Mouse (Mus musculus): ENCODE results near the gene Rpl22. TPM values are rescaled to one million over a fixed set of nuclear protein-coding genes. Genes with fewer than 3 reads are reported as not detected.

Rpl22 gene
- 387 and 455 TPM in 2 replicates for polyA plus RNA-seq (2015; fragmentation: Nextera tagmentation; extraction: Ambion mirVana)

DNA sequence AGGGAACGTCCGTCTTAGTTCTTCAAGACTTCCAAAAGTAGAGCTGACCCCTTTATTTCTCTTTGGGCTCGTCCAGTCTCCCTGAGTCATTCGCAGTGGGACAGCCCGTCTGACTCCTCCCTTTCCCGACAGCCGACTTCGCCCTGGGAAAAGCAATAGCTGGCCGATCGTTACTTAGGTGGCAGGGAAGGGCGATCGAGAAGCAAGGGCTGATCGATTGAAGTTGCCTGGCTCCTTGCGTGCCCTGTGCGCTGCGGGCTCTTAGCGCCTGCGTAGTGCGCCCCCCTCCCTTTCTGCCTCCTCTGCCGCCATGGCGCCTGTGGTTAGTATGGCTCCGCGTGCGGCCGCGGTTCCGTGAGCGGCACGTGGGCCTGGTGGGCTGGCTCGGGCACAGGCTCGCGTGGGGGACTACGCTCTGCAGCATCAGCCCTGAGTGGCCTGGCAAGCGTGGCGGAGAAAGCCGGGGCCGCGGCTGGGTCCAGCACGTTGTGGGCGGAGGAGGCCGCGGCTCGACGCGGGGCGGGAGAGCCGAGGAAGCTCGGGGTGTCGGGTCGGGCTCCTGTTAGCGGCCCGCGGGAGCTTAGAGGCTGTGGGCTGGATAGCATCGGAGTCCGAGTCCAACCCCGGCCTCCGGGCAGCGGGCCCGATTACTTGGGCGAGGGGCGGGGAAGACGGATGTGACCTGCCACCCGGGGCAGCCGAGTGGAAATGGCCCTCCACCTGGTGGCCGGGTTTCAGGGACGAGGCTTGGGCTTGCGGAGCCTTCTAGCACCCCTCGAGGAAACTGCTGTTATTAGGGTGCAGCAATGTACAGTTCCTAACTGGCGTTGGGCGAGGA lies at the start of gene Rpl22:
Gene Rpl22, plus strand, starts transcription at position 169 of the 838 bp plus-strand sequence.
- H3K4me1 ChIP-seq, result peaks cover 20% of the 10 kb centered on the region
- H3K4me3 ChIP-seq (replicated peaks), result peak within 1 kb of the TSS; percentile 99
- H3K9ac ChIP-seq, result peak within 1 kb of the TSS; percentile 99
- WGBS, result under 1% methylated on average over 70 of the region's 70 CpGs
- no peaks in the 10 kb centered on the region for H3K27me3 ChIP-seq
- H3K36me3 ChIP-seq, result peaks cover 34% of the 10 kb centered on the region
- peak within 1 kb of the TSS; percentile 72 for H3K4me2 ChIP-seq
- no peaks in the 10 kb centered on the region for H3K9me3 ChIP-seq (replicated peaks)
- ATAC-seq (replicated peaks; ENCODE audit: low FRiP score), result peak; percentile 97
- peak within 1 kb of the TSS; percentile 83 for H3K27ac ChIP-seq

DNA sequence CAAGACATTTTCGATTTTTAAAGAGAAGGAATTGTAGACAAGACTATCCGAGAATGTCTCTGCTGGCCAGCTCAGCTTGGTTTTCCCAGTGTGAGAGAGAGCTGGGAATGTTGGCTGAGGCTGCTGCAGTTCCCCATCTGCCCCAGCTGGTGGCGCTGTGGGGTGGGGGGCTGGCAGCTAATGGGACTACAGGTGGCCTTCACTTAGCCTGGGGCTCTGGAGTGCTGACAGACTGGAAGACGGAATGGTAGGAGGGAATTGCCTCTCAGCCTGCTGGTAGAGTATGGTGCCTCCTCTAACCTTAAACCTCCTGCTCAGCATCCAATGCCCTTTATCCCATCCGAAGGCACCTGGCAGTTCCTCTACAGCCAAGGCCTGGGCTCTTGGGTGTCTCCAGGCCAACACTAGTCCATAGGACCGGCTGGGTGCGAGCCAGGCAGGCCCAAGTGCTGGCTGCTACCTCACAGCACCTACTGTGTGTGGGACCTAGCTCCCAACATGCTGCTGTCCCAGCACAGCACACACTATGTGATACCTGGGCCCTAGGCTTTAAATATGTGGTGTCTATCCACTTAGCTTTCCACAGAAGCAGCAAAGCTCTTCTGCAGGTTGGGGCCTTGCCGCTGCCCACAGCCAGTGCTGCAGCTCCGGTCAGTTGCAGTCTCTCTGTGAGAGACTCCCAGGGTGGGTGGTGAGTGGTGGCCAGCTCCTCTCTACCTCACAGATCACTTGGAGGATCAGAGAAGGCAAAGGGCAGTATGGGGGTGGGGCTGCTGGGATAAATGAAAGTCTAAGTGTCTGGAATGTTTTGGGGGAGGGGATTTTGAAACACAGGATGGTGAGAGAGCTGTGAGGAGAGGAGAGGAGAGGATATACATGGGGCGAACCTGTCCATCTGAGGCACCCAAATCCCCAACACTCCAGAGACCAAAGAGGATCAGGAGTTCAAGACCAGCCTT lies 48.9 kb upstream of the Rpl22 start:
- H3K36me3 ChIP-seq, result peaks cover 13% of the 10 kb centered on the region; the same call in 1 of the 2 replicates
- WGBS, result 53% methylated on average over 10 of the region's 10 CpGs
- peaks cover 47% of the 10 kb centered on the region for H3K4me1 ChIP-seq
- no peak overlapping the region for H3K4me2 ChIP-seq
- no peak for ATAC-seq (replicated peaks; ENCODE audit: low FRiP score)
- H3K27ac ChIP-seq, result no peak overlapping the region
- H3K27me3 ChIP-seq, result peaks cover 40% of the 10 kb centered on the region
- no peaks in the 10 kb centered on the region for H3K9me3 ChIP-seq (replicated peaks)
- no peak overlapping the region for H3K9ac ChIP-seq
- H3K4me3 ChIP-seq (replicated peaks), result no peak overlapping the region

- peaks cover 41% of the 10 kb centered on the region for H3K4me1 ChIP-seq
Measured at GRCm38 (mm10) chr4:152277916-152278315, 47.6 kb upstream of the Rpl22 start.

GRCm38 (mm10) chr4:152278986-152279385 lies 46.6 kb upstream of the Rpl22 start:
- Histone ChIP-seq H3K27me3 (peaks cover 63% of the 10 kb centered on the region), H3K4me3 (replicated peaks) (no peak overlapping the region), H3K4me2 (no peak overlapping the region), H3K9me3 (replicated peaks) (no peaks in the 10 kb centered on the region), H3K9ac (no peak overlapping the region), H3K36me3 (peaks cover 13% of the 10 kb centered on the region; the same call in 1 of the 2 replicates), H3K4me1 (peaks cover 38% of the 10 kb centered on the region), H3K27ac (no peak overlapping the region)
- WGBS, result 86% methylated on average over 23 of the region's 23 CpGs
- no peak for ATAC-seq (replicated peaks; ENCODE audit: low FRiP score)

More at GRCm38 (mm10) chr4:152277916-152278315, 47.6 kb upstream of the Rpl22 start:
- H3K4me3 ChIP-seq (replicated peaks), result no peak overlapping the region
- no peaks in the 10 kb centered on the region for H3K9me3 ChIP-seq (replicated peaks)
- H3K9ac ChIP-seq, result no peak overlapping the region
- ATAC-seq (replicated peaks; ENCODE audit: low FRiP score), result no peak
- 72% methylated on average over 2 of the region's 2 CpGs for WGBS
- peaks cover 52% of the 10 kb centered on the region for H3K27me3 ChIP-seq
- no peak overlapping the region for H3K27ac ChIP-seq
- H3K36me3 ChIP-seq, result peaks cover 13% of the 10 kb centered on the region; the same call in 1 of the 2 replicates
- H3K4me2 ChIP-seq, result no peak overlapping the region

DNA sequence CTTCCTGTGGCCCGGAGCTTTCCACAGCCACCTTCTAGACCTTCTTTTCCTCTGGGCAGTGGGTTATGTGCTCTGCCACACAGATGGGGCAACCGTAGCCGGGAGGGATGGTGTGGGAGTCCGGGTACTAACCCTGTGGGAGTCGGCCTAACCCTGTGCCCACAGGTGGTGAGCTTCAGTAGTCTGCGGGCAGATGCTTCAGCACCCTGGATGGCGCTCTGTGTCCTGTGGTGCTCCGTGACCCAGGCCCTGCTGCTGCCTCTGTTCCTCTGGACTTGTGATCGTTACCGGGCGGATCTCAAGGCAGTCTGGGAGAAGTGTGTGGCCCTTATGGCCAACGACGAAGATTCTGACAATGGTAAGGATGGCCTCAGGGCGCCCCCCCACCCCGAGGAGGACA lies 43.9 kb upstream of the Rpl22 start:
- Histone ChIP-seq H3K9ac (no peak overlapping the region), H3K27ac (no peak overlapping the region), H3K27me3 (peaks cover 75% of the 10 kb centered on the region), H3K4me3 (replicated peaks) (no peak overlapping the region), H3K4me1 (peaks cover 25% of the 10 kb centered on the region), H3K9me3 (replicated peaks) (no peaks in the 10 kb centered on the region), H3K36me3 (peaks cover 13% of the 10 kb centered on the region; the same call in 1 of the 2 replicates), H3K4me2 (no peak overlapping the region)
- no peak for ATAC-seq (replicated peaks; ENCODE audit: low FRiP score)
- WGBS, result 54% methylated on average over 15 of the region's 15 CpGs

GRCm38 (mm10) chr4:152282721-152283120 lies 42.8 kb upstream of the Rpl22 start:
- Histone ChIP-seq H3K4me1 (peaks cover 27% of the 10 kb centered on the region), H3K27me3 (peaks cover 84% of the 10 kb centered on the region), H3K9me3 (replicated peaks) (no peaks in the 10 kb centered on the region), H3K4me3 (replicated peaks) (peak overlapping the region; percentile 41), H3K9ac (0 out of 2 replicates have a peak overlapping the region, but pooled peaks have one; percentile 21), H3K36me3 (peaks cover 13% of the 10 kb centered on the region; the same call in 1 of the 2 replicates), H3K4me2 (peak overlapping the region; percentile 70), H3K27ac (no peak overlapping the region)
- WGBS, result 14% methylated on average over 33 of the region's 34 CpGs
- no peak for ATAC-seq (replicated peaks; ENCODE audit: low FRiP score)

- Histone ChIP-seq H3K9me3 (replicated peaks) (no peaks in the 10 kb centered on the region), H3K27me3 (peaks cover 90% of the 10 kb centered on the region), H3K27ac (no peak overlapping the region), H3K9ac (peak overlapping the region; percentile 21; the same call in 1 of the 2 replicates), H3K4me1 (peaks cover 27% of the 10 kb centered on the region), H3K36me3 (peaks cover 13% of the 10 kb centered on the region; the same call in 1 of the 2 replicates), H3K4me2 (peak overlapping the region; percentile 70), H3K4me3 (replicated peaks) (peak overlapping the region; percentile 41)
- ATAC-seq (replicated peaks; ENCODE audit: low FRiP score), result peak; percentile 73
- 6% methylated on average over 67 of the region's 70 CpGs for WGBS
Measured at GRCm38 (mm10) chr4:152283186-152283950, 42.2 kb upstream of the Rpl22 start.

DNA sequence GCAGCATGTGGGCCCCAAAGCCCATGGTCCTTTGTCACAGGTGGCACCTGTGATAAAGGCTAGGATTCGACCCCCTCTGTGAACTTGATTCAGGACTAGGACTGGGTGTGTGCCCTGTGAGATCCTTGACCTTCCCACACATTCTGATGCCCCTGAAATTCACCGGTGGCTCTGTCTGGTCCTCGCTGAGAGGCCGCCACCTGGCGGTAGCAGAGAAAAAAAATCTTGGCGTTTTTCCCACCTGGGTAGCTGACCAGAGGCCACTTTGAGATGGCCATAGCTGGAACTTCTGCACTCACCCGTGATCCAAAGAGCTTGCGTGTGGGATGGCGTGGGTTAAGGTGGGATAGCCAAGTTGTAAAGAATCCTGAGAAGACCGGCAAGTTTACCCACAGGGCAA lies 40.0 kb upstream of the Rpl22 start:
- no peak overlapping the region for H3K9ac ChIP-seq
- H3K4me1 ChIP-seq, result peaks cover 33% of the 10 kb centered on the region
- WGBS, result 6% methylated on average over 10 of the region's 10 CpGs
- ATAC-seq (replicated peaks; ENCODE audit: low FRiP score), result no peak
- peaks cover 4% of the 10 kb centered on the region; the same call in 1 of the 2 replicates for H3K36me3 ChIP-seq
- H3K4me3 ChIP-seq (replicated peaks), result no peak overlapping the region
- no peak overlapping the region for H3K27ac ChIP-seq
- no peak overlapping the region for H3K4me2 ChIP-seq
- H3K27me3 ChIP-seq, result peaks cover 94% of the 10 kb centered on the region
- H3K9me3 ChIP-seq (replicated peaks), result no peaks in the 10 kb centered on the region

- Histone ChIP-seq H3K4me3 (replicated peaks) (peak overlapping the region; percentile 17; the same call in 1 of the 2 replicates), H3K36me3 (no peaks in the 10 kb centered on the region), H3K27ac (no peak overlapping the region), H3K4me2 (peak overlapping the region; percentile 46), H3K9ac (no peak overlapping the region), H3K27me3 (peaks cover 94% of the 10 kb centered on the region), H3K4me1 (peaks cover 38% of the 10 kb centered on the region), H3K9me3 (replicated peaks) (no peaks in the 10 kb centered on the region)
- WGBS, result 2% methylated on average over 32 of the region's 32 CpGs
- ATAC-seq (replicated peaks; ENCODE audit: low FRiP score), result no peak
Measured at GRCm38 (mm10) chr4:152286183-152286582, 39.4 kb upstream of the Rpl22 start.

DNA sequence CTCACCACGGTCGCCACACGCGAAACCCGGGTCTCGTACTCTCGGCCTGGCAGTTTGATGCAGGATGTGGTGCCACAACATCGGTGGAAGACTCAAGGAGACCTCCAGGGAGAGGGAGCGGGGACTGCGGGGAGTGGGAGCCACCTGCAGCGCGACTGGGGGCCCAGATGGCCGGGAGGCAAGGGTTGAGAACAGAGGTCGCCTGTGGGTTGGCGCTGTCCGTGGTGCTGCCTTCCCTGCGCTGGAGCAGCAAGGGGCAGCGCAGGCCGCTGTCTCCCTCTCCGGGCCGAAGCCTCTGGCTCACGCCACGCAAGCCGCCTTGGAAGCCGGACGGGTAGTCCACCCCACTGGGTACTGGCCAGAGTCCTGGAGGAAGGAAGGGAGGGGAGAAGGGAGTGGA lies 38.7 kb upstream of the Rpl22 start:
- H3K27ac ChIP-seq, result no peak overlapping the region
- H3K36me3 ChIP-seq, result no peaks in the 10 kb centered on the region
- no peak for ATAC-seq (replicated peaks; ENCODE audit: low FRiP score)
- WGBS, result 3% methylated on average over 26 of the region's 26 CpGs
- H3K4me3 ChIP-seq (replicated peaks), result 0 out of 2 replicates have a peak overlapping the region, but pooled peaks have one; percentile 17
- peaks cover 94% of the 10 kb centered on the region for H3K27me3 ChIP-seq
- no peak overlapping the region for H3K4me2 ChIP-seq
- H3K9me3 ChIP-seq (replicated peaks), result no peaks in the 10 kb centered on the region
- no peak overlapping the region for H3K9ac ChIP-seq
- H3K4me1 ChIP-seq, result peaks cover 38% of the 10 kb centered on the region

Measured in kidney, embryonic 15.5 days (tissue).